Mouse (Mus musculus): ENCODE data around the gene Polg.

GRCm38 (mm10) chr7:79498356-79498755 is 32.2 kb upstream of the Polg start:
- TF ChIP-seq GATA2 (IDR thresholded peaks at IDR 0.05; ENCODE audit: borderline replicate concordance, low read depth, low read length), result no peak
- TF ChIP-seq CTCF (IDR thresholded peaks at IDR 0.05; ENCODE audit: low read depth, low read length), result no peak
- TF ChIP-seq POLR2AphosphoS5 (IDR thresholded peaks at IDR 0.05; ENCODE audit: insufficient replicate concordance, low read depth, low read length), result no peak
- no peak for TF ChIP-seq TAL1 (conservative IDR thresholded peaks at IDR 0.05; ENCODE audit: low read depth, low read length)
- no peak for TF ChIP-seq GATA1 (IDR thresholded peaks at IDR 0.05; ENCODE audit: borderline replicate concordance, low read length)
